Mouse (Mus musculus) midbrain, embryonic 11.5 days (tissue): ENCODE measurements around the gene Mrto4. TPM values are rescaled to one million over a fixed set of nuclear protein-coding genes. Genes with fewer than 3 reads are reported as not detected.
A peak's percentile ranks its signal among the peaks of the same experiment; 100 is the strongest.

ENCODE experiments used
- ATAC-seq: fragments of 200-750 bp; cut with Nextera tagmentation; 2 replicates; pipeline ENCODE4 v1.8.0; 2017; ENCODE audit warnings: moderate TSS enrichment, moderate library complexity; ENCODE audit not compliant: low FRiP score
- DNase-seq: peaks from one replicate; pipeline ENCODE4 v3.0.0; 2015; ENCODE audit warnings: low spot score; ENCODE audit errors: missing footprints
- H3K27ac ChIP-seq: fragments of 300-500 bp; sonication (generic); 2 replicates; pipeline ENCODE4 v1.5.1; 2014; ENCODE audit warnings: low read depth, low read length
- H3K27me3 ChIP-seq: fragments of 300-500 bp; sonication (generic); 2 replicates; pipeline ENCODE4 v1.6.1; 2014; ENCODE audit warnings: mild to moderate bottlenecking, low read length, moderate library complexity, mixed read lengths; ENCODE audit not compliant: control insufficient read depth, insufficient read depth
- H3K36me3 ChIP-seq: fragments of 300-500 bp; sonication (generic); 2 replicates; pipeline ENCODE4 v1.6.1; 2014; ENCODE audit warnings: mild to moderate bottlenecking, low read length, moderate library complexity, mixed read lengths; ENCODE audit not compliant: control insufficient read depth, insufficient read depth
- H3K4me1 ChIP-seq: fragments of 300-500 bp; sonication (generic); 2 replicates; pipeline ENCODE4 v1.6.1; 2014; ENCODE audit warnings: low read length; ENCODE audit not compliant: control insufficient read depth, insufficient read depth
- H3K4me2 ChIP-seq: fragments of 300-500 bp; sonication (generic); 2 replicates; pipeline ENCODE4 v1.6.1; 2014; ENCODE audit warnings: mild to moderate bottlenecking, moderate library complexity
- H3K4me3 ChIP-seq: fragments of 300-500 bp; sonication (generic); 2 replicates; pipeline ENCODE4 v1.5.1; 2014; ENCODE audit warnings: low read depth, low read length
- H3K9ac ChIP-seq: fragments of 300-500 bp; sonication (generic); 2 replicates; pipeline ENCODE4 v1.6.1; 2014; ENCODE audit warnings: low read length
- H3K9me3 ChIP-seq: fragments of 300-500 bp; sonication (generic); 2 replicates; pipeline ENCODE4 v1.6.1; 2016; ENCODE audit warnings: low read length; ENCODE audit not compliant: control insufficient read depth
- WGBS: fragments of 180-500 bp; shearing (Covaris S2); extraction: QIAGEN DNeasy Blood & Tissue Kit; methylation state at CpG from one replicate; pipeline ENCODE4 v1.1.7; 2014; 5-methylcytosine and 5-hydroxymethylcytosine counted together
- polyA plus RNA-seq: library from polyadenylated mRNA; unstranded; fragments of >200 nt; fragmentation: Nextera tagmentation; extraction: Ambion mirVana; gene quantifications from 2 replicates; pipeline ENCODE4 v1.2.1, GENCODE M21; 2014

Gene Mrto4
- polyA plus RNA-seq, 1 experiment from 2014 or later, result 122 TPM

DNA sequence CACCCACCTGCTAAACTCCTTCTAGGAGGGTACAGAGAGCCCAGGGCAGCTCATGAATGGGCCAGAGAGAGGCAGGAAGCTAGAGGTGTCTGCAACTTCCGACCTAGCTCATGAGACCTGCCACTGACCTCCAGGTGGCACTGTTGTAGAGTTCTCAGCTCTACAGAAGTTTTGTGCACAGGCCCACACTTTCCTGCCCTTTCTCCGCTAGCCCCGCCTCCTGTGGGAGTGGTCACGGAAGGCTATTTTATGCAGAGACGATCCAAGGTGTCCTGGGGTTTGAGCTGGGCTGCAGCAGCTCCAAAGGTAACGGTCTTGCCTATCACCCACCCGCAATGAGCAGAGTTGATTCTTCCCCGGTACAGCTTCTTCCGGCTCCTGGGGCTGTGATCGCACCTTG, 21.8 kb downstream of the Mrto4 start:
- Histone ChIP-seq H3K9ac (no peak overlapping the region), H3K36me3 (no peaks in the 10 kb centered on the region), H3K4me2 (peak overlapping the region; percentile 27; the same call in 1 of the 2 replicates), H3K9me3 (no peaks in the 10 kb centered on the region), H3K27me3 (no peaks in the 10 kb centered on the region), H3K4me1 (no peaks in the 10 kb centered on the region), H3K27ac (no peak overlapping the region), H3K4me3 (no peak overlapping the region; the same call in 1 of the 2 replicates)
- 12% methylated on average over 10 of the region's 10 CpGs for WGBS
- DNase-seq (peak; percentile 94), ATAC-seq (peak; percentile 44; the same call in 1 of the 2 replicates)

DNA sequence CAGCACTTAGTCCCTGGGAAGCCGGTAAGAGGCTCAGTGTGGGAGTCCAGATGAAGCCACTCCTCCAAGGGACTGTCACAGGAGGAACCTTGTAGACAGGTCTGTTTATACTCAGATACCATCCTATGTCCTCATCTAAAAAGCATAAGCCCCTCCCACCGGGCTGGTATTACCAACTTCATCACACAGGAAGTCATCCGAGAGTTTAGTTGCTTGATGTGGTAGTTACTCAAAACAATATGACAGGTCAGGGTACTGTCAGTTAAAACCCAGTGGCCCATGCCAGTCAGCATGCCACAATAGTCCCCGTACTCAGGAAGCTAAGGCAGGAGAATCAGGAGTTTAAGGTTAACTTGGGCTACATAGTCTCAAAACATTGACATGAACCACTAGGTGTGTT, 32.6 kb downstream of the Mrto4 start:
- no peaks in the 10 kb centered on the region for H3K9me3 ChIP-seq
- WGBS, result 95% methylated on average over 4 of the region's 4 CpGs
- H3K27ac ChIP-seq, result no peak overlapping the region
- H3K4me2 ChIP-seq, result no peak overlapping the region
- DNase-seq, result no peak
- no peaks in the 10 kb centered on the region for H3K27me3 ChIP-seq
- peaks cover 6% of the 10 kb centered on the region for H3K36me3 ChIP-seq
- H3K4me1 ChIP-seq, result no peaks in the 10 kb centered on the region
- no peak for ATAC-seq
- no peak overlapping the region for H3K9ac ChIP-seq
- no peak overlapping the region for H3K4me3 ChIP-seq

DNA sequence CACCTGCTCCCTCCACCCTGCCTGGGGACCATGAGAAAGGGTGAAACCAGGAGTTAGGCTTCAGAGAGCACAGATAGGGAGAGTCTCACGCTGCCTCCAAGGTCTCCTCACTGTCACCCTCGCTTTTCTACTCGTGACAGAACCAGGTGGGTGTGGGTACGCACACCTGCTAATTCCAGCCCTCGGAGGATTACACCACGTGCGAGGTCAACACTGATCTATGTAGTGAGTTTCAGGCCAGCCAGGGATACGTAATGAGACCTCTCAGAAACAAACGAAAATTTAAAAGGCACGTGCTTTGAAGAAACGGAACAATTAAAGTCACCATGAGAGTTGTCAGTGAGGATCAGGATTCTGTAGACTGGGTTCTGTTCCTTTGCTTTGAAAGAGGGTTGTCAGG, 33.9 kb downstream of the Mrto4 start:
- WGBS, result 95% methylated on average over 11 of the region's 11 CpGs
- Histone ChIP-seq H3K4me1 (no peaks in the 10 kb centered on the region), H3K27me3 (no peaks in the 10 kb centered on the region), H3K4me3 (no peak overlapping the region), H3K9me3 (no peaks in the 10 kb centered on the region), H3K36me3 (peaks cover 9% of the 10 kb centered on the region), H3K9ac (no peak overlapping the region), H3K4me2 (no peak overlapping the region), H3K27ac (no peak overlapping the region)
- DNase-seq, result no peak
- ATAC-seq, result no peak

DNA sequence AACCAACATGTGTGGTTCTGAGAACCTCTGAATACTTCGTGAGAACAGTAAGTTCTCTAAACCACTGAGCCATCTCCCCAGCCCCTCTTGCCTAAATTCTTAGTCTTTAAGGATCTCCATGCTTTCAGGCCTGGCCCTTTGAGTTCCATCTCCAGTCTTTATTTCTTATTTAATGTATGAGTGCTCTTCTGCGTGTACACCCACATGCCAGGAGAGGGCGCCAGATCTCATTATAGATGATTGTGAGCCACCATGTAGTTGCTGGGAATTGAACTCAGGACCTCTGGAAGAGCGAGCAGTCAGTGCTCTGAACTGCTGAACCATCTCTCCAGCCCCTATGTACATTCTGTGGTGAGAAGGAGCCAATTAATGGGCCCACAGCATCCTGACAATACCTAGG, 39.7 kb downstream of the Mrto4 start:
- Histone ChIP-seq H3K4me3 (no peak overlapping the region), H3K27ac (no peak overlapping the region), H3K4me2 (no peak overlapping the region), H3K9ac (no peak overlapping the region), H3K4me1 (peaks cover 13% of the 10 kb centered on the region), H3K9me3 (no peaks in the 10 kb centered on the region), H3K27me3 (no peaks in the 10 kb centered on the region; the same call in 1 of the 2 replicates), H3K36me3 (peaks cover 6% of the 10 kb centered on the region)
- ATAC-seq (no peak), DNase-seq (no peak)
- WGBS, result 55% methylated on average over 4 of the region's 4 CpGs

DNA sequence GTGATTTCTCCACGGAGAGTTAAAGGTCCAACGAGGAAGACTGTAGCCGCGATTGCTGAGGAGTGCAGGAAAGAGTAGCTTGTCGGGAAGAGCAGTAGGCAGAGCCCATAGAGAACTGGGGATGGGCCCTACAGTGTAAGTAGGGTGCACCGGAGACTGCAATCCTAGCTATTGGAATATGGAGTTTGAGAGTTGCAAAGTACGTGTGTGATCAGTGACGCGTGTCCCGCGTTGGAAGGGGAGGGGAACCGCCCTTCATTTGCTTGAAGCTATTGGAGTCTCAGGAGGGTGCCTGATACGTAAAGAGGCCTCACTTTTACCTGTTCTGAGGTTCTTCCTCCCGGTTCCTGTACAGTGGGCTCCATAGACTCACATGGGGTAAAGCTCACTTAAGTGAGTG, 40.7 kb downstream of the Mrto4 start:
- H3K4me2 ChIP-seq, result peak overlapping the region; percentile 86
- no peak for ATAC-seq
- H3K27ac ChIP-seq, result no peak overlapping the region
- H3K9ac ChIP-seq, result peak overlapping the region; percentile 88
- WGBS, result 23% methylated on average over 14 of the region's 14 CpGs
- no peaks in the 10 kb centered on the region for H3K9me3 ChIP-seq
- no peak for DNase-seq
- no peaks in the 10 kb centered on the region; the same call in 1 of the 2 replicates for H3K27me3 ChIP-seq
- H3K4me1 ChIP-seq, result peaks cover 13% of the 10 kb centered on the region
- peak overlapping the region; percentile 69 for H3K4me3 ChIP-seq
- H3K36me3 ChIP-seq, result peaks cover 6% of the 10 kb centered on the region

DNA sequence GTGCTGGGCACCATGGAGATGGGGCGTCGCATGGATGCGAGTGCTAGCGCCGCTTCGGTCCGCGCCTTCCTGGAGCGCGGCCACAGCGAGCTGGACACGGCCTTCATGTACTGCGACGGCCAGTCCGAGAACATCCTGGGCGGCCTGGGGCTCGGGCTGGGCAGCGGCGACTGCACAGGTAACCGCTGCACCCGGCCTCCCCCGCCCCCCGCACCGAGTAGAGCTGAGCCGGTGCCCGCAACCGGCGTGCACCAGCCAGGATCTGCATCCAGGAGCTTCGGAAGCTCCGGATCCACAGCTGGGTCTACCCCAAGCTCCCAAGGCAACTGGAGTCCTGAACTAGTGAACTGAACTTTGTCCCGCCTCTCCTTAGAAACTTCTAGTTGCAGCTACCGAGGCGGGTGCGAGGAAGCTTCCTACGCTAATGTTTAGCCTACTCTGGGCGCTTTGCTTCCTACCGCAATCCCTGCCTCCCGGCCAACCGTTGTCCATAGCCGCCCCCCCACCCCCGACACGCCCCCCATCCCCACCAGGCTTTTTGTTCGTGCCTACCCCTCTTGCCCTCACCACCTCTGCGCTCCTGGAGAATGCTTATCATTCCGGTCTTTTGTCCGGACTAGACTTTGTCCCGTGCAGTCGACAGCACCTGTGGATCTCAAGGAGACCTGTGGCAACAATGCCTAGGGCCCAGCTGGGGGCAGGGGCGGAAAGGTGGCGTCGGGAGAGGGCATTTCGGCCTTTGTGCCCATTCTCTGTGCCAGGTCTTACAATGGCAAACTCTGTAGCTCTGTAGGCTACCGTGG, 41.3 kb downstream of the Mrto4 start:
- under 1% methylated on average over 53 of the region's 53 CpGs for WGBS
- peak overlapping the region; percentile 86 for H3K4me2 ChIP-seq
- ATAC-seq (peak; percentile 82; the same call in 1 of the 2 replicates), DNase-seq (peak; percentile 86)
- H3K4me1 ChIP-seq, result peaks cover 13% of the 10 kb centered on the region
- H3K27ac ChIP-seq, result peak overlapping the region; percentile 25; the same call in 1 of the 2 replicates
- peaks cover 6% of the 10 kb centered on the region for H3K36me3 ChIP-seq
- H3K4me3 ChIP-seq, result peak overlapping the region; percentile 69
- peak overlapping the region; percentile 88 for H3K9ac ChIP-seq
- H3K27me3 ChIP-seq, result no peaks in the 10 kb centered on the region; the same call in 1 of the 2 replicates
- H3K9me3 ChIP-seq, result no peaks in the 10 kb centered on the region

DNA sequence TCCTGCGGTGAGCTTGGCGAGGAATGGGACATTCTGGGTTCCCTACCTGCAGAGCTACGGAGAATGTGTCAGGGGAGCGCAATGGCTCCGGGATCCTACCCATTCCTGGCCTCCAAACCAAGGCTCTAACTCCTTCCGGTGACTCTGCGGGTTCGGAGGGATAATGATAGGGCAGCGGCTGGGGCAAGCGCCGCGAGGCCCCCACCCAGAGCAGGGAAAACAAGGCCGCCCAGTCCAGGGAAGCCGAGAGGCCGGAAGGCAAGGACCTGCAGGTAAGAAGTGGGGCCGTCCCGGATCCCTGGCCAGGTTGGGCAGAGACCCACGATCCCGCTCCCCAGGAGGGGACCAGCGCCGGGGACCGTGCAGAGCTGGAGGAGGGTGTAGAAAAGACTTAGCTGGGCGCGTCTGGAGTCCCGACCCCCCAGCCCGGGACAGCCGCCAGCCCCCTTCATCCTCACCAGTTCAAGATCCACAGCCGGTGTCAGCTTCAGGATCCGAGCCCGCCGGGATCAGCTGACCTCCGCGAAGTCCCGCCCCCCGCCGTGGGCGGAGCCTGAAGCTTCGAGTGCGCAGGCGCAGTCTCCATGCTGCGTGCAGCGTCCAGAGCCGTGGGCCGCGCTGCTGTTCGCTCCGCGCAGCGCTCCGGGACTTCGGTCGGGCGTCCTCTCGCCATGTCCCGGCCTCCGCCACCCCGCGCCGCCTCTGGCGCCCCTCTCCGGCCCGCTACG, 42.0 kb downstream of the Mrto4 start, which contains the start of the genes Pqlc2 and Akr7a5:
TSS of gene Pqlc2 (minus strand) at position 538 of the 728 bp plus-strand sequence.
TSS of gene Akr7a5 (plus strand) at position 574 of the 728 bp plus-strand sequence.
- Histone ChIP-seq H3K9ac (peak within 1 kb of the TSS; percentile 88), H3K4me2 (peak within 1 kb of the TSS; percentile 86), H3K4me3 (peak within 1 kb of the TSS; percentile 69), H3K27me3 (no peaks in the 10 kb centered on the region; the same call in 1 of the 2 replicates), H3K36me3 (peaks cover 4% of the 10 kb centered on the region), H3K27ac (peak within 1 kb of the TSS; percentile 25; the same call in 1 of the 2 replicates), H3K9me3 (no peaks in the 10 kb centered on the region), H3K4me1 (peaks cover 13% of the 10 kb centered on the region)
- peak; percentile 92 for ATAC-seq
- DNase-seq, result peak; percentile 100
- under 1% methylated on average over 61 of the region's 63 CpGs for WGBS

DNA sequence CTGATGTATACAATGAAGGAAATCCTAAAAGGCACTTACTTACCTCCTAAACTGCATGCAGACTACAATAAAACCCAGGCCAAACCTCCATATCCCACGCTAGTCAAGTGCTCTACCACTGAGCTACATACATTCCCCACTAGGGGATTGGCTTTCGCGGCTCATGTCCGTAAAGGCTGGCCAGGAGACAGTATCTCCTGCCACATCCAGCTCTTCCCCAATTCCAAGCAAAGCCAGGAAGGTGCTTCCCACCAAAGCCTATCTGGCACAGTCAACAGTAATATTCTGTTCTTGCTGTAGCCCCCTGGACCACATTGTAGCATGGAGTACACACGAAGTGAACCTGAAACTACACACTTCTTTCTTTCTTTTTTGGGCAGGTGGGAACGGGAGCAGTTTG, 42.7 kb downstream of the Mrto4 start:
- peak overlapping the region; percentile 88 for H3K9ac ChIP-seq
- H3K36me3 ChIP-seq, result peaks cover 4% of the 10 kb centered on the region
- peak overlapping the region; percentile 69 for H3K4me3 ChIP-seq
- no peak overlapping the region for H3K27ac ChIP-seq
- H3K9me3 ChIP-seq, result no peaks in the 10 kb centered on the region
- DNase-seq (no peak), ATAC-seq (no peak)
- WGBS, result 23% methylated on average over 6 of the region's 6 CpGs
- H3K4me2 ChIP-seq, result peak overlapping the region; percentile 86
- no peaks in the 10 kb centered on the region; the same call in 1 of the 2 replicates for H3K27me3 ChIP-seq
- H3K4me1 ChIP-seq, result peaks cover 13% of the 10 kb centered on the region

DNA sequence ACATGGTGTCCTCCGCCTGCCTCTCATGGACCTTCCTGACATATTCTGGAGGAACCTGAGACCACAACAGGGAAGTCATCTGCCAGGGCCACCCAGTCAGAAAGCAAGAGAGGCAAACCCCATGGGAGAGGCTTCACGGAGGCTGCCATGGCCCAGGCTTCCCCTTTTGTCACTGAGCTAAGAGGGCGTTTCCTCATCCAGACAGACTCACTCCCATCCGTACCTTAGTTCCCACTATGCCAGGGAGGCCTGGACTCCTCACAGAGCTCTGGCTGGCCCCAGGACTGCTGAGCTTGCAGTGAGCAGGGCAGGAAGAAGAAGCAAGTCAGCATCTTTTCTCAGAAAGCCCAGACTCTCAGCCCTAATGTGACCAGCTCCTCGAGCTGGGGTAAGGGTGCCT, 44.5 kb downstream of the Mrto4 start:
- no peak overlapping the region for H3K9ac ChIP-seq
- H3K4me3 ChIP-seq, result no peak overlapping the region
- H3K27ac ChIP-seq, result no peak overlapping the region
- H3K4me1 ChIP-seq, result peaks cover 13% of the 10 kb centered on the region
- DNase-seq (no peak), ATAC-seq (no peak)
- no peaks in the 10 kb centered on the region; the same call in 1 of the 2 replicates for H3K27me3 ChIP-seq
- H3K9me3 ChIP-seq, result no peaks in the 10 kb centered on the region
- no peak overlapping the region for H3K4me2 ChIP-seq
- 86% methylated on average over 5 of the region's 5 CpGs for WGBS
- H3K36me3 ChIP-seq, result no peaks in the 10 kb centered on the region
